Mouse (Mus musculus) T-helper 17 cell (primary cell): ENCODE measurements around the gene Fam53b.

Experiments
- in situ Hi-C, 2 experiments: fragments of 300-600 bp; cut with MboI, MseI; formaldehyde crosslinking; loops; 1 replicate in 1 of 2; 2 replicates in 1 of 2; pipeline ENCODE4 v1.15.1; 2025; ENCODE audit warnings: high pct_unique_total_duplicates in 2 of 2

Fam53b gene

GRCm38 (mm10) chr7:132813416-132814088, at the start of gene Fam53b:
Gene Fam53b, minus strand, starts transcription at chr7:132813886.
- in situ Hi-C loops = loop anchor here in 1 of 2 experiments (5.0 kb wide), 1 partner anchor 39 kb away; the partner anchor contains the start of gene Eef1akmt2

GRCm38 (mm10) chr7:132859042-132859958, 45.6 kb upstream of the Fam53b start, which contains the start of gene Abraxas2:
Gene Abraxas2, plus strand, starts transcription at chr7:132859225.
- in situ Hi-C loops = loop anchor here in 1 of 2 experiments (25.0 kb wide), 1 partner anchor 778 kb away; the partner anchor contains the start of gene Edrf1

DNA sequence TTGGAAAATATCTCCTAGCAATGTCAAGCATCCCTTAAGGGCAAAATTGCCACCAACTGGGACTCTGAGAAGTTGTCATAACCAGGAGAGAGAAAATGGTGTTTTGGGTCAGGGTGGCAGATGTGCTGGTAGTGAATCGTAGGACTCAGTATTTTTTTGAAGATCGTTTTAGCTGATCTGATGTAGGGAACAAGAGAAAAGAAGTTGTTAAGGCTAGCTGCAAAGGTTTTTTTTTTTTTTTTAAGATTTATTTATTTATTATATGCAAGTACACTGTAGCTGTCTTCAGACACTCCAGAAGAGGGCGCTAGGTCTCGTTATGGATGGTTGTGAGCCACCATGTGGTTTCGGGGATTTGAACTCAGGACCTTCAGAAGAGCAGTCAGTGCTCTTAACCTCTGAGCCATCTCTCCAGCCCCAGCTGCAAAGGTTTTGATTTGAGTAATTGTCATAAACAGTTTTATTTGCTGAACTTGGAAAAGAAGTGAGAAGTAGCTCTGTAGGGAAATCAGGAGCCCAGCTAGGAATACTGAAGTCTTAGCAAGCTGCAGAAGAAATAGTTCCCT, 44.4 kb upstream of the Fam53b start:
- in situ Hi-C loops = loop anchor here in 1 of 2 experiments (25.0 kb wide), 1 partner anchor 779 kb away; the partner anchor contains the start of gene Edrf1

DNA sequence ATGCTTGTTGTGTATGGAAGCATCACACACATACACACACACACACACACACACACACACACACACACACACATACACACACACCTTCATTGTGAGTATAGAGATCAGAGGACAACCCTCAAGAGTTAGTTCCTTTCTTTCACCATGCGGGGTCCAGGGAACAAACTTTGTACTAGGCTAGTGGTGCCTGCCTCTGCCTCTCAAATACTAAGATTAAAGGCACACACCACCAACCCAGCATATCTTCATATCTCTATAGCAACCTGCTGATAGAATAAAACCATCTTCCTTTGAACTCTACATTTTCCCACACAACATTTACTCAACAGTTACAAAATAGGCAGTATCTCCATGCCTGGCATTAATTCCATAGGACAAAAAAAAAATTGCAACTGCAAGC, 42.4 kb upstream of the Fam53b start:
- in situ Hi-C loops = loop anchor here in 1 of 2 experiments (25.0 kb wide), 1 partner anchor 781 kb away; the partner anchor contains the start of gene Edrf1

GRCm38 (mm10) chr7:132853946-132854345, 40.3 kb upstream of the Fam53b start:
- in situ Hi-C loops = loop anchor here (5.0 to 25.0 kb wide), 2 partner anchors 42 to 783 kb away; partner anchors contain the start of genes Edrf1 (in 1 of the 2) and Fam53b (in 1 of the 2)

GRCm38 (mm10) chr7:132853361-132853760, 39.7 kb upstream of the Fam53b start:
- in situ Hi-C loops = loop anchor here (5.0 to 25.0 kb wide), 2 partner anchors 41 to 784 kb away; partner anchors contain the start of genes Edrf1 (in 1 of the 2) and Fam53b (in 1 of the 2)

GRCm38 (mm10) chr7:132852173-132852844, 38.6 kb upstream of the Fam53b start, which contains the start of gene Eef1akmt2:
Gene Eef1akmt2, minus strand, starts transcription at chr7:132852673.
- in situ Hi-C loops = loop anchor here (5.0 to 25.0 kb wide), 2 partner anchors 40 to 785 kb away; partner anchors contain the start of genes Edrf1 (in 1 of the 2) and Fam53b (in 1 of the 2)

- in situ Hi-C loops = loop anchor here in 1 of 2 experiments (25.0 kb wide), 1 partner anchor 1281 kb away; the partner anchor contains the start of gene Bub3
Observed at GRCm38 (mm10) chr7:132843152-132843551, 29.5 kb upstream of the Fam53b start.

- in situ Hi-C loops = loop anchor here in 1 of 2 experiments (25.0 kb wide), 1 partner anchor 1280 kb away; the partner anchor contains the start of gene Bub3
Observed at GRCm38 (mm10) chr7:132842455-132842854, 28.8 kb upstream of the Fam53b start.

DNA sequence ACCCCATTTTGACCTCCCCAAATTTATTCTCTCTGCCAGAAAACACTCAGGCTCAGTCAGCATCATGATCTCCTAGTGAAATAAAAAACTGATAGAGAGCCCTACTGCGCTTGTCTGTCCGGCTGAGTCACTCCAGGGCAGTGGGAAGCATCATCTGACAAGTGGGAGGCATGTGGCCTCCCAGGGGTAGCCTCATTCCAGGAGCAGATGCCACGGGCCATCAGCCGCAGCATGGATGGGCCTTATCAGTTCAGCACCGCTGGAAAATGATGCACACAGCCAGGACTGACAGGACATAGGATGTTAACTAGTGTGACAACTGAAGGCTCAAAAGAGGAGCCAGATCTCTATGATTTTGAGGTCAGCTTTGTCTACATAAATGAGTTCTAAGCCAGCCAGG, 27.6 kb upstream of the Fam53b start:
- in situ Hi-C loops = loop anchor here in 1 of 2 experiments (25.0 kb wide), 1 partner anchor 1279 kb away; the partner anchor contains the start of gene Bub3

DNA sequence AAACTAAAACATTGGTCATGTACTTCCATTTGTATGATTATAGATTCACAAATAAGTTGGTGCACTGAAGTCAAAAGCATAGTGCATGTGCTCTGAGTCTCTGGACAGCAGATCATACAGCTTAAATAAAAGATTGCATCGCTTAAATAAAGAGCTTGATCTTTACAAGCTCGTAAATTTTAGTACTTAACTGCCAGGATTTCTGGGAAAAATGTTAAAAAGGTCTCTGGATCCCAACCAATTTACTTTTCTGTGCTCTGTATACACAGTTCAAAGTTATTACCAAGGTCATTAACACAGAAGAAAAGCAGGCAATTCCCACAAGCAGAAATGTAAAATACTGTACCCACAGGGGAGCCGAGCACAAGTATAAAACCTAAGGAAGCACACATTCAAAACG, 17.3 kb upstream of the Fam53b start:
- in situ Hi-C loops = loop anchor here in 1 of 2 experiments (25.0 kb wide), 1 partner anchor 1269 kb away; the partner anchor contains the start of gene Bub3

DNA sequence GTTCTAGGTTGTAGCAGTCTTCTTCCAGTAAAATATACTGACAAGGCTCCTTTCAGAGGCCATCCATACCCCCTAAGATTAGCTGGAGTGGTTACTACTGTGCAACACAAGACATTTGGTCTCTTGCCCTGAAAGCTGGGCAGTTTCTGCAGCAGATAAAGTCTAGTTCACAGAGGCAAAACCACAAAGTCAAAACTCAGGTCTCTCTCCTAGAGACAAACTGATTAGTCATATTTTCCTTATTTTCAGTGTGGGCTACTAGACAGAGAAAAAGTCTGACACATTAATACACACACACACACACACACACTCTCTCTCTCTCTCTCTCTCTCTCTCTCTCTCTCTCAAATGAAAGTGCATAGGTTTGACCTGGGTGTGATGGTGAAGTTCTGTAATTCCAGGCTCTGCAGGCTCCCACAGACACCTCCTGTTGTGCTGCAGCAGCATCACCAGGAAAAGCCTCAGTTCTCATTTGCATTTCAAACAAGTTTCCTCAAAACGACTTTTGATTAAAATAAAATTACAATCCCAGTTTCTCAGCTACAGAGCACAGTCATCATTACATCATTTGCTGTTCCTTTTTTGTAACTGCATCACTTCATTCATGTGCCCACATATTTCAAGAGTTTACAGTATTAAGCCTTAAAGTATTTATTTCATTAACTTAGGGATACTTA, 10.8 kb upstream of the Fam53b start:
- in situ Hi-C loops = loop anchor here in 1 of 2 experiments (5.0 to 25.0 kb wide), 2 partner anchors 58 to 1262 kb away; partner anchors contain the start of gene Bub3

DNA sequence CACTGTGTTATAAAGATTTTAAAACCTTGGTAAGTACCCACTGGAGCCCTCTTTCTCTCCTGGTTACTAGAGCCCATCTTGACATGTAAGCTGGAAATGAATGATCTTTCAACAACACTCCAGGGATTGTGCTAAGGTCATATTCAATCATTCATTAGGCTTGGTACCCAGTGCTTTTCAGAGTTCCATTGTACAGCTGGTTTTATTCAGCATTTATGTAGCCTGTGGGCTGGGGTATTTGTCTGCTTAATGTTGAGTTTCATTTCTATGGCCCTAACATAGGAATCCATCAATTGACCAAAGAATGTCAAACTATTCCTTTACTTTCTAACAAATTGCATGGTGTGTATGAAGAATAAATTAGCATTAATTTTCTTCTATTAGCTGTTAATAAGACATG, 10.1 kb upstream of the Fam53b start:
- in situ Hi-C loops = no loop called here

- in situ Hi-C loops = no loop called here
Observed at GRCm38 (mm10) chr7:132820692-132821091, 7.0 kb upstream of the Fam53b start.

GRCm38 (mm10) chr7:132817056-132817455, 3.4 kb upstream of the Fam53b start:
- in situ Hi-C loops = no loop called here

DNA sequence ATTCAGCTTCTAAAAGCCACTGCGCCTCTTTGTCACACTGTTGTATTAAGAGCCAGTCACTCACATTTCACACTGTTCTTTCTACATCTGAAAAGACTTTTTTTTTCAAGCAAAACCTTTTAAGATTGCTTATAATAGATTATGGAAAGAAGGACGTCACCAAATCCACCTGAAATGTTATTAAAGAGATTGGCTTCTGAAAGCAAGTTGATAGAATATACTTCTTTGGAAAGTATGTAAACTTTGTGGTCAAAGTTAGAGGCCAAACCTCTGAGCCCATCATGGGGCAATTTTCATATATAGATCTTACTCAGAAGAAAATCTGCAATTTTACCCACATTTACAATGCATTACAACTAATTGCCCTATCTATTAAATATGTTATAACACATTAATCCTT, 2.8 kb upstream of the Fam53b start:
- in situ Hi-C loops = no loop called here

DNA sequence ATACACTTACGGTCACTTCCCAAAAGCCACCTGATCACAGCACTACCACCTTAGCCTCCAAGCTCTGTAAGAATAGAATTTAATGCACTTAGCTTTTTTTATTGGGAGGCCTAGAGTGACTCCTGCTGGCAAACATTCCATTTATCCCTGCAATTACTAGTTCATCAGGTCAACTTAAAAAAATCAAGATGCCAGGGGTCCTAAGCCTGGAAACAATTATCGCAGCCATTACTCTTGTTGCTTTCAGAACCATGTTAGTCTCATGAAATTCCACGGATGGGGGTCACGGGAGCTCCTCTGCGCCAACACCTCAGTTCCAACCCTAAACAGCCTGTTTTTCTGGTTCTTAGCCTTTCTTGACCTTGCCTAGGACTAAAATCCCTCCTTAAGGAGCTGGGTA, 1.4 kb upstream of the Fam53b start:
- in situ Hi-C loops = no loop called here

- in situ Hi-C loops = loop anchor here in 1 of 2 experiments (5.0 kb wide), 1 partner anchor 38 kb away; the partner anchor contains the start of gene Eef1akmt2
Observed at GRCm38 (mm10) chr7:132814089-132814450, 384 bp upstream of the Fam53b start.

- in situ Hi-C loops = loop anchor here in 1 of 2 experiments (5.0 kb wide), 1 partner anchor 39 kb away; the partner anchor contains the start of gene Eef1akmt2
Observed at GRCm38 (mm10) chr7:132812619-132813415, 869 bp downstream of the Fam53b start.
